Mouse (Mus musculus): ENCODE data around the gene Wnt16. TPM values are rescaled to one million over a fixed set of nuclear protein-coding genes. Genes with fewer than 3 reads are reported as not detected.

Wnt16 gene
- total and polyA plus RNA-seq, 3 experiments: not detected

DNA sequence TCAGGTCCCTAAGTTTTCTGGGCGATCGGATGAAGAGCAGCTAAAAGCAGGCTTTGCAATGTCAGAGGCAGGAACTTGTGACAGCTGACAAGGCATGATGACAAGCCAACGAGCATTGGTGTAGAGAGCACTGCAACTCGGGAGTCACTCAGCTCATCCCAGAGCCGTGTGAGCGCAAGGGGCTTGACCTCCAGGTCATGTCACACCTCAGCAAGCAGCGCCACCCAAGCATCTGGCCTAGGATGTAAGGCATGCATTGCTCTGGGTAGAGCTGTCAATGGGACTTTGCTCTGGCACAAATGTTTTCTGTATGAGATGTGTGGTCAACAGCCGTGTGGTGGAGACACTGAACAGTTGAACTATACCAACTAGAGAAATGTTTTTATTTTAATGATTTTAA lies 39.9 kb downstream of the Wnt16 start:
- no peaks in the 10 kb centered on the region for H3K27me3 ChIP-seq (ENCODE audit: control insufficient read depth in 1 of 2, insufficient read depth in 2 of 2, low read length in 2 of 2)
- no peak overlapping the region for H3K27ac ChIP-seq (ENCODE audit: control insufficient read depth, low read depth, low read length)
- H3K4me1 ChIP-seq (ENCODE audit: control insufficient read depth in 1 of 2, insufficient read depth in 2 of 2, low read length in 2 of 2): no peaks in the 10 kb centered on the region
- no peaks in the 10 kb centered on the region for H3K9me3 ChIP-seq (replicated peaks; ENCODE audit: insufficient read depth, low read length)
- H3K79me2 ChIP-seq (ENCODE audit: control insufficient read depth, insufficient read depth, low read length, poor library complexity): no peaks in the 10 kb centered on the region
- peaks cover 0 to 3% of the 10 kb centered on the region in 2 experiments; a peak in 3 of 4 replicates for H3K36me3 ChIP-seq (ENCODE audit: control insufficient read depth in 1 of 2, insufficient read depth in 2 of 2, low read length in 2 of 2)
- no peak for DNase-seq (ENCODE audit: low read depth, low spot score)
- no peak overlapping the region for H3K4me3 ChIP-seq (ENCODE audit: control insufficient read depth in 1 of 2, insufficient read depth in 1 of 2, low read depth in 2 of 2, low read length in 2 of 2)
- no peak overlapping the region for H3K9ac ChIP-seq (ENCODE audit: control insufficient read depth, low read depth, low read length, poor library complexity, severe bottlenecking)
- TF ChIP-seq SMC3 (IDR thresholded peaks at IDR 0.05; ENCODE audit: low read depth, low read length): no peak
- no peak for TF ChIP-seq POLR2A (IDR thresholded peaks at IDR 0.05; ENCODE audit: control insufficient read depth in 1 of 2, insufficient read depth in 1 of 2, low read depth in 1 of 2, low read length in 2 of 2, poor library complexity in 1 of 2)
- TF ChIP-seq ZC3H11A (IDR thresholded peaks at IDR 0.05; ENCODE audit: low read depth, low read length): no peak
- no peak for TF ChIP-seq EP300 (IDR thresholded peaks at IDR 0.05; ENCODE audit: low read depth in 1 of 2, low read length in 2 of 2)
- TF ChIP-seq USF1 (IDR thresholded peaks at IDR 0.05; ENCODE audit: low read depth, low read length): no peak
- TF ChIP-seq ETS1 (IDR thresholded peaks at IDR 0.05; ENCODE audit: low read depth, low read length): no peak
- TF ChIP-seq ZNF384 (IDR thresholded peaks at IDR 0.05; ENCODE audit: low read depth, low read length): no peak
- no peak for TF ChIP-seq GATA1 (IDR thresholded peaks at IDR 0.05; ENCODE audit: low read depth, low read length)
- no peak for TF ChIP-seq ZKSCAN1 (IDR thresholded peaks at IDR 0.05; ENCODE audit: low read depth, low read length)
- no peak for TF ChIP-seq KAT2A (conservative IDR thresholded peaks at IDR 0.05; ENCODE audit: low read depth, low read length)
- no peak for TF ChIP-seq POLR2AphosphoS5 (IDR thresholded peaks at IDR 0.05; ENCODE audit: borderline replicate concordance, low read depth, low read length)
- TF ChIP-seq GABPA (IDR thresholded peaks at IDR 0.05; ENCODE audit: low read depth, low read length): no peak
- no peak for TF ChIP-seq SIN3A (IDR thresholded peaks at IDR 0.05; ENCODE audit: low read length)

DNA sequence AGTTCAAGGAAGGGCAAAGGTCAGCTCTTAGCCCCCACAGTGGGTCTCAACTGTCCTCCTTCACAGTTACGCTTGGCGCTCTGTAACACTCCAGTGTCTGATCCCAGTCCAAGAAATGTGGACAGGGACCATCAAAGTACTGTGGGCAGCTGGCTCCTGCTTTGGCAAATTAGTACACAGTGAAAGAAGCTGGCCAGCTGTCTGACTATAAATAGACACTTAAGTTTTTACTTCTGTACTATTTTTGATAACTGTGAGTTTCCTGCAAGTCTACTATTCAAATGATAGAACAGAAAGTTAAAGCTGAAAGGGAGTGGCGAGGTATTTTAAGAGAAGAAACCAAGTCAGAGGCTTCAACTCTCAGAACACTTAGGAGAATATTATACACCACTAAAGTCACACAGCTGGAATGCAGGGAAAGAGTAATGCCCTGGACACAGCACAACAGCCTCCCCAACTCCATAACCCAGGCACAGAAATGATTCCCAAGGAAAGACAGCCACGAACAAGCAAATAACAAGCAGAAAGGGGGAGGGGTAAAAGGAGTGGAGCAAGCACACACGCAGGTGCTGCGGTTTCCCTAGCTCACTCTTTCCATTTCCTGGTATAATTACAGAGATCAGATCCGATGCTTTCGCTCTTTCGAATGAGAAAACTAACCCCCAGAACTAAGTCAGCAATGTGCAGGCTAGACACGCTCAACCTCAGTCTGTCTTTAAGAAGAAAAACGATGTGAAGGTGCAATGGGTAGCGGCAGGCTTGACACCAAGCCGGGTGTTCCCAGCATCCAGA lies 42.3 kb downstream of the Wnt16 start:
- Histone ChIP-seq H3K79me2 (ENCODE audit: control insufficient read depth, insufficient read depth, low read length, poor library complexity) (no peaks in the 10 kb centered on the region), H3K9ac (ENCODE audit: control insufficient read depth, low read depth, low read length, poor library complexity, severe bottlenecking) (no peak overlapping the region), H3K9me3 (replicated peaks; ENCODE audit: insufficient read depth, low read length) (no peaks in the 10 kb centered on the region), H3K4me3 (ENCODE audit: control insufficient read depth in 1 of 2, insufficient read depth in 1 of 2, low read depth in 2 of 2, low read length in 2 of 2) (no peak overlapping the region), H3K27me3 (ENCODE audit: control insufficient read depth in 1 of 2, insufficient read depth in 2 of 2, low read length in 2 of 2) (no peaks in the 10 kb centered on the region), H3K4me1 (ENCODE audit: control insufficient read depth in 1 of 2, insufficient read depth in 2 of 2, low read length in 2 of 2) (no peaks in the 10 kb centered on the region), H3K27ac (ENCODE audit: control insufficient read depth, low read depth, low read length) (no peak overlapping the region), H3K36me3 (ENCODE audit: control insufficient read depth in 1 of 2, insufficient read depth in 2 of 2, low read length in 2 of 2) (no peaks in the 10 kb centered on the region; a peak in 2 of 4 replicates)
- no peak for TF ChIP-seq HCFC1 (IDR thresholded peaks at IDR 0.05; ENCODE audit: low read depth, low read length)
- TF ChIP-seq KAT2A (conservative IDR thresholded peaks at IDR 0.05; ENCODE audit: low read depth, low read length): no peak
- no peak for TF ChIP-seq MAFK (IDR thresholded peaks at IDR 0.05; ENCODE audit: borderline replicate concordance, low read depth, low read length)
- no peak for TF ChIP-seq USF2 (IDR thresholded peaks at IDR 0.05; ENCODE audit: borderline replicate concordance in 1 of 2, insufficient read depth in 1 of 2, low read depth in 1 of 2, low read length in 2 of 2)
- no peak for TF ChIP-seq ZMIZ1 (IDR thresholded peaks at IDR 0.05; ENCODE audit: low read depth, low read length)
- TF ChIP-seq SIN3A (IDR thresholded peaks at IDR 0.05; ENCODE audit: low read length): no peak
- TF ChIP-seq POLR2AphosphoS2 (IDR thresholded peaks at IDR 0.05; ENCODE audit: low read length): no peak
- no peak for TF ChIP-seq UBTF (IDR thresholded peaks at IDR 0.05; ENCODE audit: borderline replicate concordance, insufficient read depth, low read depth, low read length)
- TF ChIP-seq RCOR1 (IDR thresholded peaks at IDR 0.05; ENCODE audit: low read depth, low read length): no peak
- no peak for TF ChIP-seq MYB (IDR thresholded peaks at IDR 0.05; ENCODE audit: low read depth, low read length)
- no peak for TF ChIP-seq ELF1 (IDR thresholded peaks at IDR 0.05; ENCODE audit: low read depth, low read length)
- no peak for DNase-seq (ENCODE audit: low read depth, low spot score)
